Mouse (Mus musculus): Measurements from ENCODE around the gene Camk1d.

DNA sequence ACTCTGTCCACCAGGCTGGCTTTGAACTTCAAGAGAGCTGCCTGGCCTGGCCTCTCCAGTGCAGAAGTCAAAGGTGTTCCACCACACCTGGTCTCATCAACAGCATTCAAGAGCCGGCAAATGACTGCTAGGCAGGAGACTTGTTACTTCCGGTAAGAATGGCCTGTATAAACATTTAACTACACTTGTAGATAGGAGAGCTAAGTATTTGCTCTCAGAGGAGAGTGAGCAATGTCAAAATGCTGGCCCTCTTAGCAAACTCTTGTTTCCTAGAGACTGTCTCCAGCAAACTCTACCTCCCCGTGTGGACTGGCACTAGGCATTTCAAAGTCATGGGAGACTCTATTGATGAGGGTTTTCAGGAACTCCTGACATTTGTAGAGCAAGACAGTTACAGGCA, 56.3 kb downstream of the Camk1d start:
- TF ChIP-seq CTCF (IDR thresholded peaks at IDR 0.05; ENCODE audit: extremely low read depth, insufficient read length, insufficient replicate concordance, low read depth, low read length), result no peak
- no peak for TF ChIP-seq POLR2A (IDR thresholded peaks at IDR 0.05; ENCODE audit: low read depth, low read length)

Data from small intestine, adult 2 months (tissue).